Mouse (Mus musculus): ENCODE measurements around the gene Srsf1.
"Not testable (repeated sequence)": the region's sequence is repeated elsewhere in the genome, so short reads cannot be mapped to it uniquely, and the experiment has no call there.

The Srsf1 gene

DNA sequence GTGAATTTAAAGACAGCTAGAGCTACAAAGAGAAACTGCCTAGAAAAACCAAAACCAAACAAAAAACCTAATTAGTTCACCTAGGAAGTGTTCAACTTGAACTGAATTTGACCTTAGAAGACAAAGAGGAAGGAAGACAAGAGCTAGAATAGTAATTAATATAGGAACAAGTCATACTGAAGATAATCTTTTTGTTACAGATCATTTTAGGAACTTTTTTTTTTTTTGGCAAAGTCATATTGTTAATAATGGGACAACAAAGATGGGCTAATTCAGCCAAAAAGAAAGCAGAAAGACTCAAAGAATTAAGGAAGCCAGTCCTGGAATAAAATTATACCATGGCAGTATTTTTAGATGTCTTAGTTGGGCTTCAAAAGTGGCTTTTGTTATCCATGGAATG lies 2.9 kb upstream of the Srsf1 start:
- DNase-seq, result no peak

DNA sequence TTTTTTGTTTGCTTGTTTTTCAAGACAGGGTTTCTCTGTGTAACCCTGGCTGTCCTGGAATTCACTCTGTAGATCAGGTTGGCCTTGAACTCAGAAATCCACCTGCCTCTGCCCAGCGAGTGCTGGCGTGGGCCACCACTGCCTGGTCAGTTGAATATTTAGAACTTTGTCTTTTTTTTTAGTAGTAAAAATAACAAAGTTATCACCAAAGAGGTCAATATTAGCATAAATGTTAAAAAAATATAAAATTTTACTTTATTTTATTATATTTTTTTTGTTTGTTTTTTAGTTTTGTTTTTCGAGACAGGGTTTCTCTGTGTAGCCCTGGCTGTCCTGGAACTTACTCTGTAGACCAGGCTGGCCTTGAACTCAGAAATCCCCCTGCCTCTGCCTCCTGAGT lies 2.0 kb upstream of the Srsf1 start:
- not testable (repeated sequence) for DNase-seq

DNA sequence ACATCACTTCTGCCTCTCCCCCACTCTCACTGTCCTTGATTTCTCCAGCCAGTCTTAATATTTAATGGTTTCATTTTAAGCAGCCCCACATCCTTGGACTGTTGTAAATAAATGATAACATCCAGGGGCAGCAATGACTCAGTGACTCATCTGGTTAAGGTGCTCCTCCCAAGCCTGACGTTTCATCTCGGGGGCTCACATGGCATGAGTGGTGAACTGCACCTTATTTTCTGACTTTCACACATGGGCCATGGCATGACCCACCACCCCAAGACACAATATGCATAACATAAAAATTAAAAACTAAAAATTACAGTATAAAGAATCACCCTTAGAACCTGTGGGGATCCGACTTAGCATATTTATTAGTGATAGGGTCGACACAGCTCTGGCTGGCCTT lies 1.3 kb upstream of the Srsf1 start:
- DNase-seq, result no peak

- peak in 1 of 2 experiments; percentile 36 for DNase-seq
Measured at GRCm38 (mm10) chr11:88046323-88046937, 743 bp upstream of the Srsf1 start.

DNA sequence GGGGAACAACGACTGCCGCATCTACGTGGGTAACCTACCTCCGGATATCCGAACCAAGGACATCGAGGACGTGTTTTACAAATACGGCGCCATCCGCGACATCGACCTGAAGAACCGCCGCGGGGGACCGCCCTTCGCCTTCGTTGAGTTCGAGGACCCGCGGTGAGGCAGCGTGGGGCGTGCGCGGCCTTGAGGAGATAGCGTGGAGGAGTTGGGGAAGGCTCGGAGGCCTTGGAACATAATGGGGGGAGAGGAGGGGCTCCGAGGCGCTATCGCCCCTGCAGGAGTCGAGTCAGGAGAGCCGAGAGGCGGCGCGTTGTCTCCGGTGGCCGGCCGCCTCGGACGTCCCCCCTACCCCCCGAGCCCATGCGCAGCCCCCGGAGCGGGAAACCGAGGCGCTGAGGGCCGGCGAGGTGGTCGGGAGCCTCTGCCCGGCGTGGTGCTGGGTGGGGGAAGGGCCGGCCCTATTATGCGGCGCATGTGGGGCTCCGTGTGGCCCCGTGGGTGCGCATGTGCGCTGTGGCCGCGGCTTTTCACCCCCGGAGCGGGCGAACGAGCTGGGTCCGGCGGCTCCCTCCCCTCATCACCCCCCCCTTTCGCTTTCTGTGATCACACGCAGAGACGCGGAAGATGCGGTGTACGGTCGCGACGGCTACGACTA lies 828 bp downstream of the Srsf1 start:
- peak; percentile 67 to 75 for DNase-seq

DNA sequence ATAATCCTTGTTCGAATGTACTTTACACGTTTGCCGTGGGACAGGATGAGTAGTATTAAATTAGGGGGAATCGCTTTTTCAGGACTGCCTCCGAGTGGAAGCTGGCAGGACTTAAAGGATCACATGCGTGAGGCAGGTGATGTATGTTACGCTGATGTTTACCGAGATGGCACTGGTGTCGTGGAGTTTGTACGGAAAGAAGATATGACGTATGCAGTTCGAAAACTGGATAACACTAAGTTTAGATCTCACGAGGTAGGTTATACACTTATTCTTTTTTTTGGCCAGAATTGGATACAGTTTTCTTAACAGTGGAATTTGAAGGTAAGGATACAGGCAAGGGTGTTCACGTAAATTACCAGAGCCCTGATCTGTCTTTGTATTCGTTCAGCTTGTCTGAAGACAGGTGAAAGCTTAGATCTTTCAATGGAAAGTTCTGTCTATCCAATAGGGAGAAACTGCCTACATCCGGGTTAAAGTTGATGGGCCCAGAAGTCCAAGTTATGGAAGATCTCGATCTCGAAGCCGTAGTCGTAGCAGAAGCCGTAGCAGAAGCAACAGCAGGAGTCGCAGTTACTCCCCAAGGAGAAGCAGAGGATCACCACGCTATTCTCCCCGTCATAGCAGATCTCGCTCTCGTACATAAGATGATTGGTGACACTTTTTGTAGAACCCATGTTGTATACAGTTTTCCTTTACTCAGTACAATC lies 1.9 kb downstream of the Srsf1 start:
- DNase-seq, result no peak

DNA sequence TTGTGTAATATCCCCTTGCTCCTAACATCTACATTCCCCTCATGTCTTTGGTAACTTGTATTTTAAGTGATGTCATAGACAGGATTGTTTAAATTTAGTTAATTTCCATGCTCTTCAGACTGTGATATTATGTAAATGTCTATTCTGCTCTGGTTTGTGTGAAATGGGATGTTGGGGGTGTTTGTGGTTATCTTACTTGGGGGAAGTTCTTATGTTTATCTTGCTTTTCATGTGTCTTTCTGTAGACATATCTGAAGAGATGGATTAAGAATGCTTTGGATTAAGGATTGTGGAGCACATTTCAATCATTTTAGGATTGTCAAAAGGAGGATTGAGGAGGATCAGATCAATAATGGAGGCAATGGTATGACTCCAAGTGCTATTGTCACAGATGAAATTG lies 2.6 kb downstream of the Srsf1 start:
- DNase-seq, result no peak

GRCm38 (mm10) chr11:88052638-88053037 lies 5.5 kb downstream of the Srsf1 start:
- no peak for DNase-seq

DNA sequence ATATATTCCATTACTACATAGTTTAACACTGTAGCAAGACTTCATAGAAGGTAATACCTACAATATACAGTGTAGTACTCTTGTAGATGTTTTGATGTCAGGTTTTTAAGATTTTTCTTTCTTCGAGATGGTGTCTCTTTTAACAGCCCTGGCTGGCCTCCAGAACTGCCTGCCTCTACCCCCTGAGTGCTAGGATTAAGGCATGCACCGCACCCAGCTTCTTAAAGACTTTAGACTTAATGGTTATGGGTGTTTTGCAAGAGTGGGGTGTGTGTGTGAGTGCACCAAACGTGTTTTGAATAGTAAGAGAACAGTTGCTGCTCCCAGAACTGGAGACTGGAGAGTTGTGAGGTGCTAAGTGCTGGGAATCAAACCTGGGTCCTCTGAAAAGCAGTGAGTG lies 6.6 kb downstream of the Srsf1 start:
- no peak for DNase-seq

- peak; percentile 43 to 66 for DNase-seq
Measured at GRCm38 (mm10) chr11:88054589-88054988, 7.4 kb downstream of the Srsf1 start.

DNA sequence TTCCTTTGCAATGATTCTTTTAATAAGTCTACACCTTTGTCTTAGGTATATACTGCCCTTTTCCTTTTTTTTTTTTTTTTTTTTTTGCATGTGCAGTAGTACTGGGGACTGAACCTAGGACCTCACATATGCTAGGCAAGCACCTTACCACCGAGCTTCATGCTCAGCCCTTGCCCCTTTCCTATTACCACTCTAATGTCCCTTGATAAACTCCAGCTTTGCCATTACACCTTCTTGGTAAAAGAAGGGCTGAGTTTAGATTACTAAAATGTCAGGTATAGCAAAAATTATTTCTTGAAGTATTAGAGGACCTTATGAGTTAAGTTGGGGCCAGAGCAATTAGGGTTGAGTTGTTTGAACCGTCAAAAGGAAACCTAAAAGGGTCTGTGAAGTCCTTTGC lies 8.6 kb downstream of the Srsf1 start:
- no peak for DNase-seq

DNA sequence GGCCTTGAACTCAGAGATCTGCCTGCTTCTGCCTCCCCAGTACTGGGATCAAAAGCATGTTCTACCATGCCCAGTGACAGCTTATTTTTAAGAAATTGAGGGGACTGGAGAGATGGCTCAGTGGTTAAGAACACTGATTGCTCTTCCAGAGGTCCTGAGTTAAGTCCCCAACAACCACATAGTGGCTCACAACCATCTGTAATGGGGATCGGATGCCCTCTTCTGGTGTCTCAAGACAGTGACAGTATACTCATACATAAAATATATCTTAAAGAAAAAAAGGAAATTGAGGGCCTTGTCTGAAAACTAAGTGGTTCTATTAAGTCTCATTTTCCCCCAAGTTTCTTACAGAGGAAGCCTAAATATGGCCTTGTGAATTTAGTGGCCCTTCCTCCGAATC lies 10.6 kb downstream of the Srsf1 start:
- no peak for DNase-seq

- peak in 1 of 2 experiments; percentile 59 for DNase-seq
Measured at GRCm38 (mm10) chr11:88059141-88059540, 12.0 kb downstream of the Srsf1 start.

GRCm38 (mm10) chr11:88061892-88062625 lies 14.9 kb downstream of the Srsf1 start:
- no peak for DNase-seq

- no peak for DNase-seq
Measured at GRCm38 (mm10) chr11:88065732-88066131, 18.6 kb downstream of the Srsf1 start.

GRCm38 (mm10) chr11:88067191-88067585 lies 20.0 kb downstream of the Srsf1 start:
- no peak for DNase-seq

- peak; percentile 69 to 81 for DNase-seq
Measured at GRCm38 (mm10) chr11:88067586-88068410, 20.6 kb downstream of the Srsf1 start, which contains the start of gene Vezf1. Gene Vezf1 (plus strand): TSS chr11:88068279.

- DNase-seq, result peak; percentile 59 to 75
Measured at GRCm38 (mm10) chr11:88068411-88069245, 21.5 kb downstream of the Srsf1 start.

DNA sequence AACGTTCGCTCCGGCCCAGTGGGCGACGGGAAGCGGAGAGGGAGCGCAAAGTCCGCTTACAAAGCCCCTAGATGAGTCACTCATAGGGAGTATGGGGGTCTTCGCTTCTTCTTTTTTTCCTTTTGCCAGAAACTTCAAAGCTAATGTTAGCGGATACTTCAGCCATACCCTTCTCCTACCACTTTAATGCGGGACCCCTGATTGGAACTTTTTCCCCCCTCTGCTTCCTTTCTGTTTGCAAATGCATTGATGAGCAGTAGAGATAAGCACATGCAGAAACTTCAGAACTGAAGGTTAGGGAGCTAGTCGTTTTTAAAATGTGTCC lies 22.0 kb downstream of the Srsf1 start:
- DNase-seq, result no peak

GRCm38 (mm10) chr11:88070392-88070791 lies 23.2 kb downstream of the Srsf1 start:
- no peak for DNase-seq

DNA sequence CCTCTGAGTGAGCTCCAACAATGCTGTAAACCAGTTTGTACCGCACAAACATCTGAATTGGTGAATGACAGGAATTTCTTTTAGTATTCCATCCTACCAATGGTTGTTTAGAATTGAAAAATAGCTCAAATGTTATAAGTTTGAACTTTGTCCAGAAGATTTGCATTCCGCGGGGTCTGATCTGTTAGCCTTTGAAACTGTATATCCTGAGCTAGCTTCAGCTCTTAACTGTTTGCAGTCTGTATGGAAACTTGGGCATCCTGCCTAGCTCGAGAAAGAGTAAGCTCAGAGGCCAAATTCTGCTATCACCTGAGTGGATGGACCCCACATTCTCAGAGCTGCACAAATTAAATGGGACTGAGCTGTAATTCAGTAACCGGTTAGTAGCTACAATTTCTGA lies 23.9 kb downstream of the Srsf1 start:
- no peak for DNase-seq

All from cerebellum, adult 18-20 months (tissue).